ENCODE assay signal across 8 mouse cellular contexts in genomic region chr4:116074861-116075620, GRCm38 (mm10). TPM values are rescaled to one million over a fixed set of nuclear protein-coding genes. Genes with fewer than 3 reads are reported as not detected.
DNase-seq lines count a peak whose midpoint lies in the region; ATAC-seq lines count a peak whose summit lies in the region.

Gene Uqcrh (minus strand): TSS chr4:116075071.
Gene Lrrc41 (plus strand): TSS chr4:116075269.

- ATAC-seq in megakaryocyte progenitor cell, adult 5-6 weeks (replicated peaks; ENCODE audit: poor library complexity), result peak; percentile 74

- DNase-seq in adipocyte (ENCODE audit: low spot score), result peak; percentile 96
- DNase-seq in embryo, embryonic 10 days (ENCODE audit: low spot score), result peak; percentile 98
- DNase-seq in gastrocnemius, postnatal 10 days, result peak; percentile 96
- peak; percentile 99 for DNase-seq in induced T-regulatory cell, adult 2 months (ENCODE audit: low read depth)
- peak; percentile 88 to 96 for DNase-seq in left cerebral cortex, adult 9 months (ENCODE audit: low spot score in 2 of 2)
- peak; percentile 97 for DNase-seq in right cerebral cortex, postnatal 14 days
- peak; percentile 89 to 95 for DNase-seq in urinary bladder, postnatal 36 days (ENCODE audit: low spot score in 2 of 2)

RNA-seq across cellular contexts. Expression of gene Uqcrh, which starts in this region (rescaled TPM):
- total RNA-seq in gastrocnemius, postnatal 10 days (2021), result 100 to 1,000 TPM; 741 to 954 TPM
- 497 and 547 TPM in 2 replicates for total RNA-seq in megakaryocyte progenitor cell, adult 5-6 weeks (2015)
- 395 and 400 TPM in 2 replicates for total RNA-seq in megakaryocyte progenitor cell, adult 5-6 weeks (2017)

RNA-seq across cellular contexts. Expression of gene Lrrc41, which starts in this region (rescaled TPM):
- total RNA-seq in gastrocnemius, postnatal 10 days (2021), result 10 to 100 TPM; 26.8 to 31.2 TPM
- total RNA-seq in megakaryocyte progenitor cell, adult 5-6 weeks (2015), result 19.9 and 22.1 TPM in 2 replicates
- 16.1 and 23.7 TPM in 2 replicates for total RNA-seq in megakaryocyte progenitor cell, adult 5-6 weeks (2017)

Comparison
In these comparisons a context has a peak if more than half of its experiments do, and no peak if none do; other contexts are left out.
1. Peak in every context shown above with its lines: DNase-seq and ATAC-seq.